Mouse (Mus musculus) hindbrain, embryonic 16.5 days (tissue): ENCODE data around the gene Xbp1. TPM values are rescaled to one million over a fixed set of nuclear protein-coding genes. Genes with fewer than 3 reads are reported as not detected.
"Not testable (repeated sequence)": the region's sequence is repeated elsewhere in the genome, so short reads cannot be mapped to it uniquely, and the experiment has no call there.

Source experiments
- ATAC-seq: fragments of 200-750 bp; cut with Nextera tagmentation; 2 replicates; pipeline ENCODE4 v1.8.0; 2017; ENCODE audit warnings: moderate TSS enrichment, moderate library complexity
- H3K27ac ChIP-seq: fragments of 300-500 bp; sonication (generic); 2 replicates; pipeline ENCODE4 v1.5.1; 2014; ENCODE audit warnings: low read depth, mild to moderate bottlenecking, control low read depth, low read length, moderate library complexity
- H3K27me3 ChIP-seq: fragments of 300-500 bp; sonication (generic); replicated peaks from 2 replicates; pipeline ENCODE4 v1.6.1; 2014; ENCODE audit warnings: low read length; ENCODE audit not compliant: control insufficient read depth, insufficient read depth
- H3K36me3 ChIP-seq: fragments of 300-500 bp; sonication (generic); 2 replicates; pipeline ENCODE4 v1.6.1; 2014; ENCODE audit warnings: mild to moderate bottlenecking, low read length, moderate library complexity, mixed read lengths; ENCODE audit not compliant: control insufficient read depth, insufficient read depth
- H3K4me1 ChIP-seq: fragments of 300-500 bp; sonication (generic); 2 replicates; pipeline ENCODE4 v1.6.1; 2014; ENCODE audit warnings: low read depth, low read length; ENCODE audit not compliant: control insufficient read depth, insufficient read depth
- H3K4me2 ChIP-seq: fragments of 300-500 bp; sonication (generic); 2 replicates; pipeline ENCODE4 v1.6.1; 2014; ENCODE audit warnings: mild to moderate bottlenecking, low read length, control low read depth, moderate library complexity
- H3K4me3 ChIP-seq: fragments of 300-500 bp; sonication (generic); 2 replicates; pipeline ENCODE4 v1.5.1; 2014; ENCODE audit warnings: mild to moderate bottlenecking, low read length, control low read depth, moderate library complexity
- H3K9ac ChIP-seq: fragments of 300-500 bp; sonication (generic); 2 replicates; pipeline ENCODE4 v1.6.1; 2014; ENCODE audit warnings: low read depth, mild to moderate bottlenecking, control low read depth, low read length, moderate library complexity
- H3K9me3 ChIP-seq: fragments of 300-500 bp; sonication (generic); 2 replicates; pipeline ENCODE4 v1.6.1; 2014; ENCODE audit warnings: mild to moderate bottlenecking, low read length, moderate library complexity; ENCODE audit not compliant: control insufficient read depth
- WGBS: fragments of 180-500 bp; shearing (Covaris S2); extraction: QIAGEN DNeasy Blood & Tissue Kit; methylation state at CpG from one replicate; pipeline ENCODE4 v1.1.7; 2014; 5-methylcytosine and 5-hydroxymethylcytosine counted together
- polyA plus RNA-seq: library from polyadenylated mRNA; unstranded; fragments of >200 nt; fragmentation: Nextera tagmentation; extraction: Ambion mirVana; gene quantifications from 2 replicates; pipeline ENCODE4 v1.2.1, GENCODE M21; 2015

Gene Xbp1
- polyA plus RNA-seq, 1 experiment from 2014 or later, result 148 TPM

GRCm38 (mm10) chr11:5522798-5523415 lies 2.4 kb downstream of the Xbp1 start:
- H3K27me3 ChIP-seq, result no peaks in the 10 kb centered on the region
- H3K4me3 ChIP-seq, result peak overlapping the region; percentile 100
- H3K9ac ChIP-seq, result no peak overlapping the region
- 92% methylated on average over 11 of the region's 11 CpGs for WGBS
- no peak for ATAC-seq
- H3K9me3 ChIP-seq, result no peaks in the 10 kb centered on the region
- H3K4me2 ChIP-seq, result peak overlapping the region; percentile 83
- H3K27ac ChIP-seq, result no peak overlapping the region
- peaks cover 29% of the 10 kb centered on the region for H3K36me3 ChIP-seq
- H3K4me1 ChIP-seq, result peaks cover 22% of the 10 kb centered on the region

GRCm38 (mm10) chr11:5525418-5525817 lies 5.0 kb downstream of the Xbp1 start:
- 91% methylated on average over 4 of the region's 4 CpGs for WGBS
- no peaks in the 10 kb centered on the region for H3K9me3 ChIP-seq
- H3K36me3 ChIP-seq, result peaks cover 37% of the 10 kb centered on the region
- H3K4me1 ChIP-seq, result peaks cover 19% of the 10 kb centered on the region
- no peak overlapping the region for H3K4me3 ChIP-seq
- no peak for ATAC-seq
- no peaks in the 10 kb centered on the region for H3K27me3 ChIP-seq
- H3K27ac ChIP-seq, result no peak overlapping the region
- H3K4me2 ChIP-seq, result no peak overlapping the region
- H3K9ac ChIP-seq, result no peak overlapping the region

- ATAC-seq, result no peak
- Histone ChIP-seq H3K27ac (no peak overlapping the region), H3K4me2 (no peak overlapping the region), H3K4me1 (peaks cover 19% of the 10 kb centered on the region), H3K9ac (no peak overlapping the region), H3K4me3 (no peak overlapping the region), H3K27me3 (no peaks in the 10 kb centered on the region), H3K36me3 (peaks cover 45% of the 10 kb centered on the region), H3K9me3 (no peaks in the 10 kb centered on the region)
- WGBS, result 95% methylated on average over 7 of the region's 7 CpGs
Observed at GRCm38 (mm10) chr11:5526573-5527439, 6.3 kb downstream of the Xbp1 start.

DNA sequence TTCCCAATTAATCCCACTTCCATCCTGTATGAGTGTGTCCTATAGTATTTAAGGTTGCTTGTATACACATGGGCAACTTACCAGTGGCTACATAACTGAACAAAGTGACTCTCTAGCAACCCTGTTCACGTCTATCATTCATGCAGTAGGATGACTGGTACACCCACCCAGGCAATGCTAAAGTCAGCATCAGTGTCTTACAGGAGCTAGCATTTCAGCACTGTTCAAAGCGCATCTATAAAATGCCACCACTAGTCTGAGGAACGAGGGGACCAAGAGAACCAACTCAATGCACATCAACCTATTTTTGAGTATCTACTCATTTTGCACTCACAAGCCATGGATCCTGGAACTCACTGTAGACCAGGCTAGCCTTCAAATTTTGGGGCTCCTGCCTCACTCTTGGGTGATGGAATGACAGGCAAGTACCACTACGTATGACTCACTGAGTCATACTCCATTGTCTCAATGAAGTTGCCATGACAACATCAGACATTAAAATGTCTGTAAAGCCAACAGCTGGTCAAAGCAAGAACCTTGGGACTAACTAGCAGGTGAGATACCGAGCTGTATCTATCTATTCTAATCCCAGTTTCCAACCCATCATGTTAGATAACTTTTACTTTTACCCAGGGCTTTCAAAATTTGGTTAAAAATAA lies 7.5 kb downstream of the Xbp1 start:
- no peak for ATAC-seq
- Histone ChIP-seq H3K27ac (no peak overlapping the region), H3K4me3 (no peak overlapping the region), H3K4me1 (peaks cover 8% of the 10 kb centered on the region), H3K9ac (no peak overlapping the region), H3K27me3 (no peaks in the 10 kb centered on the region), H3K9me3 (no peaks in the 10 kb centered on the region), H3K4me2 (no peak overlapping the region), H3K36me3 (peaks cover 50% of the 10 kb centered on the region)
- WGBS, result 80% methylated on average over 5 of the region's 5 CpGs

GRCm38 (mm10) chr11:5528841-5529240 lies 8.4 kb downstream of the Xbp1 start:
- 55% methylated on average over 5 of the region's 5 CpGs for WGBS
- H3K9me3 ChIP-seq, result no peaks in the 10 kb centered on the region
- no peaks in the 10 kb centered on the region for H3K27me3 ChIP-seq
- H3K36me3 ChIP-seq, result peaks cover 53% of the 10 kb centered on the region
- no peak overlapping the region for H3K4me2 ChIP-seq
- no peak overlapping the region for H3K4me3 ChIP-seq
- H3K27ac ChIP-seq, result no peak overlapping the region
- ATAC-seq, result no peak
- no peak overlapping the region for H3K9ac ChIP-seq
- H3K4me1 ChIP-seq, result peaks cover under 1% of the 10 kb centered on the region; the same call in 1 of the 2 replicates

GRCm38 (mm10) chr11:5530172-5530571 lies 9.7 kb downstream of the Xbp1 start:
- no peak for ATAC-seq
- 83% methylated on average over 5 of the region's 5 CpGs for WGBS
- Histone ChIP-seq H3K4me2 (no peak overlapping the region), H3K4me3 (no peak overlapping the region), H3K9me3 (no peaks in the 10 kb centered on the region), H3K27me3 (no peaks in the 10 kb centered on the region), H3K4me1 (no peaks in the 10 kb centered on the region), H3K36me3 (peaks cover 49% of the 10 kb centered on the region), H3K9ac (no peak overlapping the region), H3K27ac (no peak overlapping the region)

- H3K27me3 ChIP-seq, result no peaks in the 10 kb centered on the region
- peaks cover 45% of the 10 kb centered on the region for H3K36me3 ChIP-seq
- 79% methylated on average over 6 of the region's 6 CpGs for WGBS
- ATAC-seq, result no peak
- no peak overlapping the region for H3K4me3 ChIP-seq
- no peak overlapping the region for H3K4me2 ChIP-seq
- no peak overlapping the region for H3K27ac ChIP-seq
- H3K9ac ChIP-seq, result no peak overlapping the region
- H3K9me3 ChIP-seq, result no peaks in the 10 kb centered on the region
- H3K4me1 ChIP-seq, result no peaks in the 10 kb centered on the region
Observed at GRCm38 (mm10) chr11:5530717-5531116, 10.3 kb downstream of the Xbp1 start.

- ATAC-seq, result no peak
Observed at GRCm38 (mm10) chr11:5533108-5533507, 12.6 kb downstream of the Xbp1 start.

GRCm38 (mm10) chr11:5537454-5537853 lies 17.0 kb downstream of the Xbp1 start:
- not testable (repeated sequence) for H3K27ac ChIP-seq, H3K4me1 ChIP-seq, H3K27me3 ChIP-seq, H3K4me2 ChIP-seq, H3K9ac ChIP-seq, H3K9me3 ChIP-seq, ATAC-seq, H3K4me3 ChIP-seq
- WGBS, result 98% methylated on average over 3 of the region's 4 CpGs
- peaks cover 18% of the 10 kb centered on the region for H3K36me3 ChIP-seq

More at GRCm38 (mm10) chr11:5533108-5533507, 12.6 kb downstream of the Xbp1 start:
- no peak overlapping the region for H3K4me3 ChIP-seq
- WGBS, result 79% methylated on average over 5 of the region's 5 CpGs
- H3K27me3 ChIP-seq, result no peaks in the 10 kb centered on the region
- H3K9ac ChIP-seq, result no peak overlapping the region
- peaks cover 37% of the 10 kb centered on the region for H3K36me3 ChIP-seq
- H3K9me3 ChIP-seq, result no peaks in the 10 kb centered on the region
- H3K27ac ChIP-seq, result no peak overlapping the region
- no peaks in the 10 kb centered on the region for H3K4me1 ChIP-seq
- no peak overlapping the region for H3K4me2 ChIP-seq
